Mouse (Mus musculus): Measurements from ENCODE around the gene Ap3m1. TPM values are rescaled to one million over a fixed set of nuclear protein-coding genes. Genes with fewer than 3 reads are reported as not detected.
"Not testable (repeated sequence)": the region's sequence is repeated elsewhere in the genome, so short reads cannot be mapped to it uniquely, and the experiment has no call there.

The Ap3m1 gene
- 69.4 and 72.4 TPM in 2 replicates for polyA plus RNA-seq (2015; fragmentation: Nextera tagmentation; extraction: Ambion mirVana)

- Histone ChIP-seq H3K4me1 (0 out of 2 replicates have a peak, but pooled peaks cover 5% of the 10 kb centered on the region), H3K9me3 (no peaks in the 10 kb centered on the region), H3K4me2 (peak within 1 kb of the TSS; percentile 94), H3K4me3 (peak within 1 kb of the TSS; percentile 92), H3K9ac (peak within 1 kb of the TSS; percentile 85), H3K36me3 (no peaks in the 10 kb centered on the region), H3K27me3 (no peaks in the 10 kb centered on the region), H3K27ac (peak within 1 kb of the TSS; percentile 94)
- under 1% methylated on average over 48 of the region's 48 CpGs for WGBS
- peak; percentile 97 for ATAC-seq (ENCODE audit: insufficient number of reproducible peaks, low FRiP score, low TSS enrichment, low read depth)
Observed at GRCm38 (mm10) chr14:21052112-21052780, at the start of gene Ap3m1, which contains the start of gene Adk. Gene Ap3m1 (minus strand): TSS chr14:21052508. Gene Adk (plus strand): TSS chr14:21052574.

DNA sequence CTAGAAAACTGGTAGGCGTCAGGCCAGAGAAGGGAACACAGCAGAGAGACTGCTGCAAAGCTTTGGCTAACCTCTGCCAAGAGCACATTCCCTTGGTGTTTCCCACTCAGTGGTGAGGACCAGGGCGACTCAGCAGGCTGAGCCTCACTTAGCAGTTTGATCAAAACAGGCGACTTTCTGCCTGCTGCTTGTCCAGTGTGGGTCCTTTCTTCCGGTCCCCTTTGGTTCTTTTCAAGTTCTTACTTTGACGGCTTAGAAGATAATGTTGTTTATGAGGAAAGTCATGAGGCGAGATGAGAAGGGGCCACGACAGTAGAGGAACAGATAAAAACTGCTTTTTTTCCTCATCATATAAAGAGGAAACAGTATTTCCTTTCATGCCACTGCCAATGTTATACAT is 49.3 kb upstream of the Ap3m1 start:
- no peaks in the 10 kb centered on the region for H3K27me3 ChIP-seq
- H3K36me3 ChIP-seq, result no peaks in the 10 kb centered on the region
- 54% methylated on average over 7 of the region's 7 CpGs for WGBS
- peaks cover 9% of the 10 kb centered on the region; the same call in 1 of the 2 replicates for H3K4me1 ChIP-seq
- H3K4me2 ChIP-seq, result no peak overlapping the region
- no peaks in the 10 kb centered on the region for H3K9me3 ChIP-seq
- 0 out of 2 replicates have a peak overlapping the region, but pooled peaks have one; percentile 11 for H3K27ac ChIP-seq
- no peak overlapping the region for H3K9ac ChIP-seq
- ATAC-seq (ENCODE audit: insufficient number of reproducible peaks, low FRiP score, low TSS enrichment, low read depth), result no peak
- no peak overlapping the region for H3K4me3 ChIP-seq

- Histone ChIP-seq H3K4me2 (no peak overlapping the region), H3K4me3 (no peak overlapping the region), H3K36me3 (no peaks in the 10 kb centered on the region), H3K27ac (no peak overlapping the region), H3K9ac (no peak overlapping the region), H3K9me3 (no peaks in the 10 kb centered on the region), H3K27me3 (no peaks in the 10 kb centered on the region), H3K4me1 (peaks cover 9% of the 10 kb centered on the region; the same call in 1 of the 2 replicates)
- ATAC-seq (ENCODE audit: insufficient number of reproducible peaks, low FRiP score, low TSS enrichment, low read depth), result no peak
- 50% methylated on average over 2 of the region's 2 CpGs for WGBS
Observed at GRCm38 (mm10) chr14:21100876-21101275, 48.6 kb upstream of the Ap3m1 start.

DNA sequence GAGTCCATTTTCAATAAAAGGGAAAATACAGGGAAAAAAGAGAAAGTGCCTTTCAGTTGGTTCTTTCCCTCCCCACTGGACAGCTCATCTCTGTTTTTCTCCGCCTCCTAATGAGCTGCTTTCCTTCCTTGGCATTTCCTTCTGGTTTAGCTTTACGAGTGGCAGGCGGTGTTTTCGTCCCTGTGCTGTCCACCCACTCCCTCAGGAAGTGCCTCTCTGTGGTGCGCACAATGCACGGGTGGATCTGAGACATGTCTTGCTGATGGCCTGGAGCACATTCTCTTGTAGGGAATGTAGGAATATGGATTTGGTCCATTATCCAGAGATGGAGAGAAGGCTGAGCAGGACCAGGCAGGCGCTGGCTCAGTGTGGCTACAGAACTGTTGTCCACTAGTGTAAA is 47.1 kb upstream of the Ap3m1 start:
- WGBS, result 30% methylated on average over 7 of the region's 7 CpGs
- H3K36me3 ChIP-seq, result no peaks in the 10 kb centered on the region
- peaks cover 9% of the 10 kb centered on the region; the same call in 1 of the 2 replicates for H3K4me1 ChIP-seq
- no peak for ATAC-seq (ENCODE audit: insufficient number of reproducible peaks, low FRiP score, low TSS enrichment, low read depth)
- H3K27ac ChIP-seq, result no peak overlapping the region
- H3K4me3 ChIP-seq, result no peak overlapping the region
- H3K27me3 ChIP-seq, result no peaks in the 10 kb centered on the region
- H3K9me3 ChIP-seq, result no peaks in the 10 kb centered on the region
- no peak overlapping the region for H3K4me2 ChIP-seq
- H3K9ac ChIP-seq, result no peak overlapping the region

DNA sequence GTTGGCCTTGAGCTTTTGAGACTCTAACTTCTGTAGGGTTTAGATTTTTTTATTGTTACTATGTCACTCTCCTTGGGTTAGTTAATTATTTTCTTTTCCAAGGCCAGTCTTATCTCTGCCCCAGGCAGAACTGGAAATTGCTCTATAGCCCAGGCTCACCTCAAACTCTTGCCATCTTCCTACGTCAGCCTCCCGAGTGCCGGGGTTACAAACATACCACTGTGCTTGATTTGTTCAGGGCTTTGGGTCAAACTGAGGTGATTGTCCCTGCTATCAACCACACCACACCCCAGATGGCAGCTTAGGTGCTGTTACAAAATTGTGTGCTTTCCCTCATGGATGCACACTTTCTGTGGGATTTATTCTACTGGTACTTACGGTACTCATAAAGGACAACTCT is 44.4 kb upstream of the Ap3m1 start:
- no peak for ATAC-seq (ENCODE audit: insufficient number of reproducible peaks, low FRiP score, low TSS enrichment, low read depth)
- H3K4me3 ChIP-seq, result no peak overlapping the region
- H3K27ac ChIP-seq, result no peak overlapping the region
- H3K9me3 ChIP-seq, result no peaks in the 10 kb centered on the region
- no peak overlapping the region for H3K4me2 ChIP-seq
- H3K36me3 ChIP-seq, result peaks cover 8% of the 10 kb centered on the region; the same call in 1 of the 2 replicates
- H3K9ac ChIP-seq, result no peak overlapping the region
- H3K27me3 ChIP-seq, result no peaks in the 10 kb centered on the region
- H3K4me1 ChIP-seq, result peaks cover 9% of the 10 kb centered on the region; the same call in 1 of the 2 replicates
- 79% methylated on average over 4 of the region's 4 CpGs for WGBS

- Histone ChIP-seq H3K27ac (no peak overlapping the region), H3K36me3 (peaks cover 8% of the 10 kb centered on the region; the same call in 1 of the 2 replicates), H3K4me3 (no peak overlapping the region), H3K4me2 (no peak overlapping the region), H3K27me3 (no peaks in the 10 kb centered on the region), H3K9ac (no peak overlapping the region), H3K4me1 (peaks cover 6% of the 10 kb centered on the region; the same call in 1 of the 2 replicates), H3K9me3 (no peaks in the 10 kb centered on the region)
- ATAC-seq (ENCODE audit: insufficient number of reproducible peaks, low FRiP score, low TSS enrichment, low read depth), result no peak
Observed at GRCm38 (mm10) chr14:21096279-21096678, 44.0 kb upstream of the Ap3m1 start.

DNA sequence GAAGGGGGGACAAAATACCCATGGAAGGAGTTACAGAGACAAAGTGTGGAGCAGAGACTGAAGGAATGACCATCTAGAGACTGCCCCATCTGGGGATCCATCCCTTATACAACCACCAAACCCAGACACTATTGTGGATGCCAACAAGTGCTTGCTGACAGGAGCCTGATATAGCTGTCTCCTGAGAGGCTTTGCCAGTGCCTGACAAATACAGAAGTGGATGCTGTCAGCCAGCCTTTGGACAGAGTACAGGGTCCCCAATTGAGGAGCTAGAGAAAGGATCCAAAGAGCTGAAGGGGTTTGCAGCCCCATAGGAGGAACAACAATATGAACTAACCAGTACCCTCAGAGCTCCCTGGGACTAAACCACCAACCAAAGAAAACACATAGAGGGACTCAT is 41.9 kb upstream of the Ap3m1 start:
- H3K9ac ChIP-seq; H3K27ac ChIP-seq; ATAC-seq (ENCODE audit: insufficient number of reproducible peaks, low FRiP score, low TSS enrichment, low read depth); H3K9me3 ChIP-seq; H3K4me3 ChIP-seq; H3K4me1 ChIP-seq; H3K27me3 ChIP-seq; H3K36me3 ChIP-seq; H3K4me2 ChIP-seq: not testable (repeated sequence)

GRCm38 (mm10) chr14:21090930-21091486 is 38.7 kb upstream of the Ap3m1 start:
- no peak overlapping the region for H3K4me2 ChIP-seq
- 83% methylated on average over 3 of the region's 3 CpGs for WGBS
- H3K9ac ChIP-seq, result no peak overlapping the region
- no peak overlapping the region for H3K4me3 ChIP-seq
- H3K27me3 ChIP-seq, result no peaks in the 10 kb centered on the region
- no peak for ATAC-seq (ENCODE audit: insufficient number of reproducible peaks, low FRiP score, low TSS enrichment, low read depth)
- H3K4me1 ChIP-seq, result peaks cover 21% of the 10 kb centered on the region
- no peaks in the 10 kb centered on the region for H3K9me3 ChIP-seq
- peaks cover 8% of the 10 kb centered on the region; the same call in 1 of the 2 replicates for H3K36me3 ChIP-seq
- no peak overlapping the region for H3K27ac ChIP-seq

- no peaks in the 10 kb centered on the region for H3K9me3 ChIP-seq
- no peak overlapping the region for H3K9ac ChIP-seq
Observed at GRCm38 (mm10) chr14:21090400-21090799, 38.1 kb upstream of the Ap3m1 start.

DNA sequence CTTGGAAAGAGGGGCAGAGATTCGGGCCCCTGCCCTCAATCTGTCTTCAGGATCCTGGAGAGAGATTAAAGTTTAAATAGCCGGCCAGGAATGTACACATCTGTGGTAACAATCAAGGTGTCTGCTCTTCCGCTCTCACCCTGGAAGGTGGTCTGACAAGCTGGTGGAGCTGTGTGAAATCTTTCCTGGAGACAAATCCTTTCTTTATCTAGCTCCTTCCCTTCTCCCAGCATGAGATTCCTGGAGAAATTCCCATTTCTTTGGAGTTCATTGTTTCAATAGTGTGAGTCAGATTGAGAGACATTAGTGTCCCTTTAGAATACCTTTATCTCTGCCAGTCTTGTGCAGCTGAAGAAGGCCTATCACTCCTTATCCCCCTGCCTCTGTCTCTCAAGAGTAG is 36.4 kb upstream of the Ap3m1 start:
- no peak for ATAC-seq (ENCODE audit: insufficient number of reproducible peaks, low FRiP score, low TSS enrichment, low read depth)

More at GRCm38 (mm10) chr14:21090400-21090799, 38.1 kb upstream of the Ap3m1 start:
- H3K36me3 ChIP-seq, result peaks cover 8% of the 10 kb centered on the region; the same call in 1 of the 2 replicates
- no peak overlapping the region for H3K4me2 ChIP-seq
- H3K4me3 ChIP-seq, result no peak overlapping the region
- ATAC-seq (ENCODE audit: insufficient number of reproducible peaks, low FRiP score, low TSS enrichment, low read depth), result no peak
- no peak overlapping the region for H3K27ac ChIP-seq
- WGBS, result 67% methylated on average over 3 of the region's 3 CpGs
- no peaks in the 10 kb centered on the region for H3K27me3 ChIP-seq
- H3K4me1 ChIP-seq, result peaks cover 25% of the 10 kb centered on the region

GRCm38 (mm10) chr14:21087390-21088060 is 35.2 kb upstream of the Ap3m1 start:
- Histone ChIP-seq H3K27ac (peak overlapping the region; percentile 87), H3K36me3 (no peaks in the 10 kb centered on the region), H3K4me3 (no peak overlapping the region), H3K27me3 (no peaks in the 10 kb centered on the region), H3K9me3 (no peaks in the 10 kb centered on the region), H3K4me2 (no peak overlapping the region; the same call in 1 of the 2 replicates), H3K9ac (no peak overlapping the region), H3K4me1 (peaks cover 25% of the 10 kb centered on the region)
- no peak for ATAC-seq (ENCODE audit: insufficient number of reproducible peaks, low FRiP score, low TSS enrichment, low read depth)
- 36% methylated on average over 4 of the region's 4 CpGs for WGBS

More for the DNA sequence above, 36.4 kb upstream of the Ap3m1 start:
- peaks cover 25% of the 10 kb centered on the region for H3K4me1 ChIP-seq
- no peak overlapping the region for H3K4me2 ChIP-seq
- H3K4me3 ChIP-seq, result no peak overlapping the region
- peaks cover 8% of the 10 kb centered on the region; the same call in 1 of the 2 replicates for H3K36me3 ChIP-seq
- H3K9me3 ChIP-seq, result no peaks in the 10 kb centered on the region
- no peaks in the 10 kb centered on the region for H3K27me3 ChIP-seq
- no peak overlapping the region for H3K27ac ChIP-seq
- WGBS, result 50% methylated on average over 3 of the region's 3 CpGs
- no peak overlapping the region for H3K9ac ChIP-seq

Data from limb, embryonic 15.5 days (tissue).